Mouse (Mus musculus): ENCODE results near the gene Cachd1. TPM values are rescaled to one million over a fixed set of nuclear protein-coding genes. Genes with fewer than 3 reads are reported as not detected.

Cachd1 gene
- polyA plus RNA-seq, 1 experiment from 2014 or later = 6.6 TPM

DNA sequence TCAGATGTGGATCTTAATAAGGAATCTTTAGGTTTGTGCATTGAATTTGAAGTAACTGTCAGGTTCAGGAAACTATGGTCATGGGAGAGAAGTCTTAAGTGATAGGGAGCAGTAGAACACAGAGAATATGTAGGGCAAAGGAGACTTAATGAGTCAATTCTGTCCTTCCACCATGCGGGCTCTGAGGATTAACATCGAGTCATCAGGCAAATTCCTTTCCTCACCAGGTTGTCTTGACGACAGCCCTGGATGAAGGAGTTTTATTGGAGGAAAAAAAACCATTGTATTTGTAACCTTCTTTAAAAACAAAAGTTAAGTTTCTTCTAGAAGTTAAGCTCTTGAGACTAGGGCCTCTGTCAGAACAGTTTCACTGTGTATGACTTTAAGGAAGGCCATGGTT is 100.9 kb downstream of the Cachd1 start:
- H3K27ac ChIP-seq (replicated peaks) = no peak overlapping the region
- H3K4me1 ChIP-seq (replicated peaks) = no peaks in the 10 kb centered on the region
- H3K9ac ChIP-seq = no peak overlapping the region
- no peaks in the 10 kb centered on the region for H3K9me3 ChIP-seq (replicated peaks)
- no peaks in the 10 kb centered on the region for H3K36me3 ChIP-seq (replicated peaks)
- H3K27me3 ChIP-seq = no peaks in the 10 kb centered on the region
- ATAC-seq (ENCODE audit: insufficient read depth) = no peak
- no peak overlapping the region for H3K4me3 ChIP-seq (replicated peaks)
- no peak overlapping the region for H3K4me2 ChIP-seq
- 52% methylated on average over 3 of the region's 3 CpGs for WGBS (ENCODE audit: insufficient replicate concordance)

DNA sequence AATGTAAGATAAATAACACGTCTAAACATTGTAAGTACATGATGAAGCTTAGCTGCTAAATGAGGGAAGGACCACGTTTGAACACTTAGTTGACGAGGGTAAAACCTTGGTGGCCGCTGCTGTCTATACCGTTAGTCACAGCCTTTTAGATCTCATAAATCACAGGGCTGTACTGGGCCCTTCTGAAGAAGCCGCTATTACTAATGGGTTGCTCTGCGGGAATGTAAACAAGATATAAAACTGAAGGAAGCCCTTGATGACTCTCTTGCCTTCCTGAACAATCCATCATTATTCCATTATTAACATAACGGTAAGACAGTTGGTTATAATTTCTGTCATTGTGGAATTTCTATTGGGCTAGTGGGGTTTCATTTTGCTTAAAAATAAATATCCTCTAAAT is 102.9 kb downstream of the Cachd1 start:
- no peak overlapping the region for H3K9ac ChIP-seq
- H3K27ac ChIP-seq (replicated peaks) = no peak overlapping the region
- WGBS (ENCODE audit: insufficient replicate concordance) = 63% methylated on average over 8 of the region's 8 CpGs
- H3K4me3 ChIP-seq (replicated peaks) = no peak overlapping the region
- ATAC-seq (ENCODE audit: insufficient read depth) = no peak
- no peaks in the 10 kb centered on the region for H3K27me3 ChIP-seq
- no peaks in the 10 kb centered on the region for H3K4me1 ChIP-seq (replicated peaks)
- no peaks in the 10 kb centered on the region for H3K36me3 ChIP-seq (replicated peaks)
- H3K4me2 ChIP-seq = no peak overlapping the region
- H3K9me3 ChIP-seq (replicated peaks) = no peaks in the 10 kb centered on the region

DNA sequence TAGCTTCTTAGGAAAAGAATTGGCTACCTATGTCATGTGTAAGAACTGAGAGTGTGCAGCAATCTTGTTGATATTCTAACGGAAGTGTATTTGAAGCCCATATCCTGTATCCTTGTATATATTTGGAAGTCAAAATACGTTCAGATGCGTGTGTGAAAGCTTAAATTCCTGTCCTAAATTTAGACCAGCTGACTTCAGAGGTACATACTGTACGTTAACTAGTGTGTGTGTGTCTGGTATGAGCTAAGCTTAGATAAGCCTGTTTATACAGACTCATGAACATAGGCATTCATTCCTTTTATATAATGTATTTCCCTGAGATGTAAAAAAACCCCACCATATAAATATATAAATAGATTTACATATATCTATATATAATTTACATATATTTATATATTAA is 103.6 kb downstream of the Cachd1 start:
- ATAC-seq (ENCODE audit: insufficient read depth) = no peak
- Histone ChIP-seq H3K27ac (replicated peaks) (no peak overlapping the region), H3K9me3 (replicated peaks) (no peaks in the 10 kb centered on the region), H3K27me3 (no peaks in the 10 kb centered on the region), H3K4me2 (no peak overlapping the region), H3K4me1 (replicated peaks) (no peaks in the 10 kb centered on the region), H3K9ac (no peak overlapping the region), H3K4me3 (replicated peaks) (no peak overlapping the region), H3K36me3 (replicated peaks) (no peaks in the 10 kb centered on the region)
- 54% methylated on average over 4 of the region's 4 CpGs for WGBS (ENCODE audit: insufficient replicate concordance)

DNA sequence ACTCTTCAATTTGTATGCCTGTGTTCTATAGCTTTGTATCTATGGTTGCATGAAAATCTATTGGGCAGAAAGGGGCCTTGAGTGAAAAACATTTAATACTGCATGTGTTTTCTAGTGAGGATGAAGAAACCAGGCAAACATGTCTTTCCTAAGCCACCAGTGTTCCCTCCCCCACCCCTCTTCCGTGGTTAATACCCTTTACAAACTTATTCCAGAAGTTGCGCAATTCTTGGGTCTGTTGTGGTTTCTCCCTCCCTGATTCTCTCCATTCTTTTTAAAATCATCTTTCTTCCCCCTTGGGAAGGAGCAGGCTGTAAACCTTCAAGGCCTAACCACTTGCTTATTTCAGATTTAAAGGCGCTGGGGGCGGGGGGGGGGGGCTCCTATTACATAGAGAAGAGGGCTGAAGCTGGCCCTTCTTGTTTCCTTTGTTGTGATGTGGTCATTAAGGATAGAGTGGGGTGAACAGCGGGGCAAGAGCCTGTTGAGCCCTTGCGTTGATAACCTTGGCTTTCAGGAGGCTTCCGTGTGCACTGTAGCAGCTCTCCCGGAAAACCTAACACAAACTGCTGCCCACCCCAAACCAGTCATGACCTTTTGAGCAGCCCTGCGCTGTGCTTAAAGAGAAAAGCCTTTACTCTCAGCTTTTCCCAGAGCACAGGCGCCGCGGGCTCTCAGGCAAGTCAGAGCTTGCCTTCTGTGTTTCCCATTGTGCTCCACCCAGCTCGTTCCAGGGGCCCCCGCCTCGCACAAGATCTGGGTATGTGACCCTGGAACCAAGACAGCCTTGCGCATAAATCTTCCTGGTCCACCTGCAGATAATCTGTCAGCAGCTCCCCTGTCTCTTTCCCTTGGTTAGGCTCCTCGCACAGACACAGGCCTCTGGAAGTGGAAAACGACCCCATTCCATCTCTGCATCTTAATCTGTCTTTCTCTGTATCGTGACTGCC is 109.6 kb downstream of the Cachd1 start:
- Histone ChIP-seq H3K4me2 (no peak overlapping the region), H3K9me3 (replicated peaks) (no peaks in the 10 kb centered on the region), H3K4me1 (replicated peaks) (peaks cover 11% of the 10 kb centered on the region; the same call in 1 of the 2 replicates), H3K27me3 (no peaks in the 10 kb centered on the region), H3K36me3 (replicated peaks) (no peaks in the 10 kb centered on the region), H3K27ac (replicated peaks) (no peak overlapping the region), H3K4me3 (replicated peaks) (no peak overlapping the region), H3K9ac (no peak overlapping the region)
- ATAC-seq (ENCODE audit: insufficient read depth) = no peak
- WGBS (ENCODE audit: insufficient replicate concordance) = 21% methylated on average over 19 of the region's 19 CpGs

- WGBS (ENCODE audit: insufficient replicate concordance) = 16% methylated on average over 8 of the region's 8 CpGs
- no peak overlapping the region for H3K4me3 ChIP-seq (replicated peaks)
- no peaks in the 10 kb centered on the region for H3K9me3 ChIP-seq (replicated peaks)
- H3K27me3 ChIP-seq = no peaks in the 10 kb centered on the region
- peak; percentile 65 for ATAC-seq (ENCODE audit: insufficient read depth)
- H3K4me2 ChIP-seq = no peak overlapping the region
- H3K4me1 ChIP-seq (replicated peaks) = peaks cover 11% of the 10 kb centered on the region; the same call in 1 of the 2 replicates
- H3K36me3 ChIP-seq (replicated peaks) = no peaks in the 10 kb centered on the region
- no peak overlapping the region for H3K27ac ChIP-seq (replicated peaks)
- H3K9ac ChIP-seq = no peak overlapping the region
Measured at GRCm38 (mm10) chr4:100886743-100887416, 110.4 kb downstream of the Cachd1 start.

- H3K27me3 ChIP-seq = no peaks in the 10 kb centered on the region
- H3K36me3 ChIP-seq (replicated peaks) = no peaks in the 10 kb centered on the region
- H3K9ac ChIP-seq = no peak overlapping the region
- no peak overlapping the region for H3K4me2 ChIP-seq
- no peak overlapping the region for H3K4me3 ChIP-seq (replicated peaks)
- no peak overlapping the region for H3K27ac ChIP-seq (replicated peaks)
- H3K9me3 ChIP-seq (replicated peaks) = no peaks in the 10 kb centered on the region
- peaks cover 11% of the 10 kb centered on the region; the same call in 1 of the 2 replicates for H3K4me1 ChIP-seq (replicated peaks)
- 45% methylated on average over 7 of the region's 7 CpGs for WGBS (ENCODE audit: insufficient replicate concordance)
- no peak for ATAC-seq (ENCODE audit: insufficient read depth)
Measured at GRCm38 (mm10) chr4:100890106-100890970, 113.9 kb downstream of the Cachd1 start.

DNA sequence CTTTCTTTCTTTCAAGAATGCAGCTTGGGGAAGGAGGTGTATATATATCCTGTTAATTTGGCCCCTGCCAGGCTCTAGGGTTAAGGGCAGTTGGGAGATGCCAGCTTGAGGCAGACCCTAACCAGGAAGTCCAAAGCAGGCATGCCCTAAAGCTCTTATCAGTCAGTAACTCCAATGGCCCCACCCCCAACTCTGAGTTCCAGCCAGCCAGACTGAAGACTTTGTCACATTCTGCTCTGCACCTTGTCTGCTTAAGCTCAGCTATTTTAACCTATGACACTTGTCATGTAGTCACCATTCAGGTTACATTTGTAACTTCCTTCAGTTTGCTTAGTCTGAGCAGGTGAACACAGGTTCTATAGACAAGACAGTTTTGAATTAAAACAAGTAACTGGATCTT is 117.3 kb downstream of the Cachd1 start:
- Histone ChIP-seq H3K4me3 (replicated peaks) (no peak overlapping the region), H3K4me1 (replicated peaks) (no peaks in the 10 kb centered on the region), H3K36me3 (replicated peaks) (no peaks in the 10 kb centered on the region), H3K27me3 (no peaks in the 10 kb centered on the region), H3K27ac (replicated peaks) (no peak overlapping the region), H3K9me3 (replicated peaks) (no peaks in the 10 kb centered on the region), H3K9ac (no peak overlapping the region), H3K4me2 (no peak overlapping the region)
- no peak for ATAC-seq (ENCODE audit: insufficient read depth)

DNA sequence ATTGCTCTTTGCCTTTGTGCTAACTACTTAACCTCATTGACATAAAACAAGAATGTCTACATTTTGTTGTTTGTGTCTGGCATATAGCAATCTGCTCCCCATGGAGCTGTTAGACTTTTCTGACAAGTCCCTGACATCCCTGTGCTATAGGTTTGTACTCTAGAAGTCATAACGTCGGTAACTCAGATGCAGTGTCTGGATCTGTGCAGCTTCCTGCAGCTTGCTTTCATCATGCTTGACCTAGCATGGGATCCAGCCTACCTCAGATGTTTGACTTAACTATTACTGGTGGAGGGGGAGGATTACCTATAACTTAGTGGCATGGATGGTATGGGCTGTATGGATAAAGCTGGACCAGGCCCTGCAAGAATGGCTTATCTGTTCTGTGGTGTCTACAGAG is 117.7 kb downstream of the Cachd1 start:
- no peak overlapping the region for H3K4me3 ChIP-seq (replicated peaks)
- WGBS (ENCODE audit: insufficient replicate concordance) = 77% methylated on average over 2 of the region's 2 CpGs
- H3K9ac ChIP-seq = no peak overlapping the region
- no peaks in the 10 kb centered on the region for H3K4me1 ChIP-seq (replicated peaks)
- no peaks in the 10 kb centered on the region for H3K27me3 ChIP-seq
- no peak for ATAC-seq (ENCODE audit: insufficient read depth)
- no peaks in the 10 kb centered on the region for H3K36me3 ChIP-seq (replicated peaks)
- H3K27ac ChIP-seq (replicated peaks) = no peak overlapping the region
- H3K4me2 ChIP-seq = no peak overlapping the region
- no peaks in the 10 kb centered on the region for H3K9me3 ChIP-seq (replicated peaks)

DNA sequence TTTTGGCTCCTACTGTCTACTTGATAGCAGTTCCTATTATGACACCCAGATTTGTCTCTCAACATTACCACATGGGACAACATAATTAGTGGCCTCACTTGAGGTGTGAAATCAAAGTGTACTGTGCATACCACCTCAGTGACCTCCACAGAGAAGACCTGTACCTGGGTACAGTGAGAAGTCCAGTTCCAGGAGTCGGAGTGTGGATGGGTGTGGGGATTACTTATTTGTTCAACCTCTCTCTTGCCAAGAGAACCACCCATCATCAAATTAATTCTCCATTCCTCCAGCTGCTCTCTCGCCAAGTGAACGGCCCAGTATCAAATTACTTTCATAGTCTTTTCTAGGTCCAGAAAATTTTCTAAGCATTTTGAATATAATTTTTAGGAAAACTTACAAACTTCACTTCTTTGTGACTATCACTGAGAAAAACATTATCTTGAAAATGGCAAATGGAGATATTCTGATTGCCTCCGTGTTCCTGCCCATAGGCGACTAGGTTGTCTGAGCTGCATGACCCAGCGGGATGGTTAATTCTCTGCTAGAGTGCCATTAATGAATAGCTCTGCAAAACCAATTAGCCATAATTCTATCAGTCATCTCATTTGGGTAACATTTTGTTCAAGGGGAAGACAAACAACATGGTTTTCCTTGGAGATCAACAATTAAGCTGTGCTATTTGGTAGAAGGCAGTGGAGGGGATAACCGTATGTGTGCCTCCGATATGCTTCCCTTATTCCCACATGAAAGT is 120.0 kb downstream of the Cachd1 start:
- Histone ChIP-seq H3K4me1 (replicated peaks) (no peaks in the 10 kb centered on the region), H3K4me2 (no peak overlapping the region), H3K9ac (no peak overlapping the region), H3K27ac (replicated peaks) (no peak overlapping the region), H3K36me3 (replicated peaks) (no peaks in the 10 kb centered on the region), H3K9me3 (replicated peaks) (no peaks in the 10 kb centered on the region), H3K4me3 (replicated peaks) (no peak overlapping the region), H3K27me3 (no peaks in the 10 kb centered on the region)
- 75% methylated on average over 8 of the region's 8 CpGs for WGBS (ENCODE audit: insufficient replicate concordance)
- ATAC-seq (ENCODE audit: insufficient read depth) = no peak

- H3K9me3 ChIP-seq (replicated peaks) = no peaks in the 10 kb centered on the region
- H3K9ac ChIP-seq = no peak overlapping the region
- WGBS (ENCODE audit: insufficient replicate concordance) = 78% methylated on average over 3 of the region's 3 CpGs
- no peaks in the 10 kb centered on the region for H3K4me1 ChIP-seq (replicated peaks)
- no peaks in the 10 kb centered on the region for H3K27me3 ChIP-seq
- no peak overlapping the region for H3K4me2 ChIP-seq
- H3K27ac ChIP-seq (replicated peaks) = no peak overlapping the region
- no peaks in the 10 kb centered on the region for H3K36me3 ChIP-seq (replicated peaks)
- H3K4me3 ChIP-seq (replicated peaks) = no peak overlapping the region
- no peak for ATAC-seq (ENCODE audit: insufficient read depth)
Measured at GRCm38 (mm10) chr4:100897943-100898342, 121.5 kb downstream of the Cachd1 start.
